Mouse (Mus musculus): ENCODE measurements at regions not wholly inside any gene's neighbourhood (a gene's known extent, or its start where the extent isn't known, plus 50 kb on each side); places are given as distances from the start of the nearest gene placed in this dataset.

GRCm38 (mm10) chr6:39258656-39259055 lies 52.1 kb upstream of the Kdm7a start:
- WGBS: 89% methylated on average over 4 of the region's 4 CpGs
- Histone ChIP-seq H3K4me2 (no peak overlapping the region), H3K9me3 (no peaks in the 10 kb centered on the region), H3K27ac (no peak overlapping the region), H3K4me3 (replicated peaks) (no peak overlapping the region), H3K4me1 (0 out of 2 replicates have a peak, but pooled peaks cover 3% of the 10 kb centered on the region), H3K36me3 (no peaks in the 10 kb centered on the region), H3K9ac (no peak overlapping the region), H3K27me3 (replicated peaks) (no peaks in the 10 kb centered on the region)
- no peak for ATAC-seq (ENCODE audit: insufficient read depth, low FRiP score, low read depth)

- Histone ChIP-seq H3K9me3 (no peaks in the 10 kb centered on the region), H3K27ac (0 out of 2 replicates have a peak overlapping the region, but pooled peaks have one; percentile 67), H3K36me3 (no peaks in the 10 kb centered on the region), H3K9ac (no peak overlapping the region), H3K4me3 (replicated peaks) (no peak overlapping the region), H3K27me3 (replicated peaks) (no peaks in the 10 kb centered on the region), H3K4me2 (peak overlapping the region; percentile 98), H3K4me1 (0 out of 2 replicates have a peak, but pooled peaks cover 3% of the 10 kb centered on the region)
- ATAC-seq (ENCODE audit: insufficient read depth, low FRiP score, low read depth): no peak
- 54% methylated on average over 7 of the region's 7 CpGs for WGBS
Measured at GRCm38 (mm10) chr6:39257667-39258395, 51.2 kb upstream of the Kdm7a start.

GRCm38 (mm10) chr6:39257111-39257571 lies 50.6 kb upstream of the Kdm7a start:
- H3K27ac ChIP-seq: peak overlapping the region; percentile 67
- WGBS: 2% methylated on average over 18 of the region's 18 CpGs
- peak; percentile 26; the same call in 1 of the 2 replicates for ATAC-seq (ENCODE audit: insufficient read depth, low FRiP score, low read depth)
- H3K27me3 ChIP-seq (replicated peaks): no peaks in the 10 kb centered on the region
- peak overlapping the region; percentile 54 for H3K4me3 ChIP-seq (replicated peaks)
- H3K4me2 ChIP-seq: peak overlapping the region; percentile 98
- H3K9ac ChIP-seq: no peak overlapping the region
- H3K4me1 ChIP-seq: 0 out of 2 replicates have a peak, but pooled peaks cover 3% of the 10 kb centered on the region
- H3K36me3 ChIP-seq: no peaks in the 10 kb centered on the region
- H3K9me3 ChIP-seq: no peaks in the 10 kb centered on the region

GRCm38 (mm10) chr6:39256304-39257103 lies 49.9 kb upstream of the Kdm7a start:
- Histone ChIP-seq H3K27me3 (replicated peaks) (no peaks in the 10 kb centered on the region), H3K4me3 (replicated peaks) (peak overlapping the region; percentile 54), H3K27ac (peak overlapping the region; percentile 67), H3K4me1 (0 out of 2 replicates have a peak, but pooled peaks cover 3% of the 10 kb centered on the region), H3K9ac (no peak overlapping the region), H3K9me3 (no peaks in the 10 kb centered on the region), H3K36me3 (no peaks in the 10 kb centered on the region), H3K4me2 (peak overlapping the region; percentile 98)
- peak; percentile 57; the same call in 1 of the 2 replicates for ATAC-seq (ENCODE audit: insufficient read depth, low FRiP score, low read depth)
- WGBS: 4% methylated on average over 48 of the region's 48 CpGs

Measured in stomach, embryonic 15.5 days (tissue).